Mouse (Mus musculus): Measurements from ENCODE around the gene Nusap1. TPM values are rescaled to one million over a fixed set of nuclear protein-coding genes. Genes with fewer than 3 reads are reported as not detected.
"Not testable (repeated sequence)": the region's sequence is repeated elsewhere in the genome, so short reads cannot be mapped to it uniquely, and the experiment has no call there.

Gene Nusap1
- polyA plus RNA-seq, 1 experiment from 2014 or later = 77.0 TPM

DNA sequence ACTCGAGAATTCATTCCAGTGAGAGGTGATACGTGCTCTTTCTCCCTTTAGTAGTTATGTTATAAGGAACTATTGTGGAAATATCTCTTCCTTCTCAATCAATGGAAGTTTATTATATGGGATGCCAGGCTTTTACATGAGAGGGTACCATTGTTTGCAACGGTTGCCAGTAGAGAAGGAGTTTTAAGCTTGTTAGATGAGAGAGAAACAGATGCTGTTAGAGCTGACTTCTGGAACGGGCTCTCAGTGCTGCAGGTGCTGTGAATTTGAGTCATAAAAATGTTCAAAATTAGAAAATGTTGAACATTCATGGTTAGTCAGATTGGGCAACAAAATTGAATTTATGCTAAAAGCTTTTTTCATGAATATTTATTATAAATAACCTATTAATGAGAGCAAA, 17.1 kb upstream of the Nusap1 start:
- H3K9me3 ChIP-seq (replicated peaks) = no peaks in the 10 kb centered on the region
- no peak overlapping the region for H3K27ac ChIP-seq
- H3K4me1 ChIP-seq = peaks cover 7% of the 10 kb centered on the region
- no peak overlapping the region for H3K4me3 ChIP-seq (replicated peaks)
- no peak overlapping the region for H3K9ac ChIP-seq
- no peak overlapping the region for H3K4me2 ChIP-seq
- no peaks in the 10 kb centered on the region for H3K27me3 ChIP-seq
- H3K36me3 ChIP-seq = peaks cover 83% of the 10 kb centered on the region
- 85% methylated on average over 4 of the region's 4 CpGs for WGBS
- ATAC-seq (replicated peaks; ENCODE audit: low FRiP score) = no peak

DNA sequence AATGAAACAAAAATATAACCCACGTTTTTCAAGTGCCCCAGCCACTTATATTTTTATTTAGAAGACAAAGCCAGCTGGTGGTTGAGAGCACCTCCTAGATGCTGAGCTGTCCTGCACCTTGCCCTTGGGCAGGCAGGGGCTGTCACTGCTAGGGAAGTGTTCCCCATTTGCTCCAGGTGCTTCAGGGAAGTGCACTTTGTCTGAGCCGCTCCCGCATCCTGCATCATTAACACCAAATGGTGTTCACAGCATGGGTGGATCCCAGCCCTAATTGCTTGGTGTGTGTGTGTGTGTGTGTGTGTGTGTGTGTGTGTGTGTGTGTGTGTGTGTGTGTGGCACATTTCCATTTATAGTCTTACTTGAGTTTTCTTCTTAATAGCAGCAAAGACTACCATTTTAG, 16.5 kb upstream of the Nusap1 start:
- H3K27ac ChIP-seq; ATAC-seq (replicated peaks; ENCODE audit: low FRiP score); H3K4me3 ChIP-seq (replicated peaks); H3K4me2 ChIP-seq; H3K9ac ChIP-seq; H3K4me1 ChIP-seq; H3K9me3 ChIP-seq (replicated peaks); H3K27me3 ChIP-seq: not testable (repeated sequence)
- WGBS = 63% methylated on average over 3 of the region's 3 CpGs
- H3K36me3 ChIP-seq = peaks cover 83% of the 10 kb centered on the region

DNA sequence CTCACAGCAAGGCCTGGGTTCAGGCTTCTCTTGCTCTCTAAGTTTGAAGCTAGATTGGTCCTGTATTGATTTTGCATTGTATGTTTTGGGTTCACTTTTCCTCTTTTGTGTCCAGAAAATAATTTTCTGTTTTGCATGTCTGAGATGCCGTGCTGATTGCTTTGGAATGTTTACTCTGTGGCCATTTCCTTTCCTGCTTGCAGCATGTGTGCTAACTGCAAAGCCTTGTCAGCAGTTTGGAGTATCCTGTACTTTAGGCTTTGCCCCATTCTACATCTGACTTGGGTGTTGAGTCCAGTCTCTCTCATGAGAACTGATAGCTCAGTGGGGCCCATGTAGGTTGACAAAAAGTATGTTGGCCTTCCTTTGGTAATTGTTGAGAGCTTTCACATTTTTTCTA, 15.6 kb upstream of the Nusap1 start:
- no peak overlapping the region for H3K4me2 ChIP-seq
- H3K36me3 ChIP-seq = peaks cover 82% of the 10 kb centered on the region
- H3K9ac ChIP-seq = no peak overlapping the region
- no peaks in the 10 kb centered on the region for H3K27me3 ChIP-seq
- 75% methylated on average over 1 of the region's 1 CpGs for WGBS
- ATAC-seq (replicated peaks; ENCODE audit: low FRiP score) = no peak
- no peak overlapping the region for H3K27ac ChIP-seq
- no peak overlapping the region for H3K4me3 ChIP-seq (replicated peaks)
- H3K9me3 ChIP-seq (replicated peaks) = no peaks in the 10 kb centered on the region
- 0 out of 2 replicates have a peak, but pooled peaks cover 4% of the 10 kb centered on the region for H3K4me1 ChIP-seq

DNA sequence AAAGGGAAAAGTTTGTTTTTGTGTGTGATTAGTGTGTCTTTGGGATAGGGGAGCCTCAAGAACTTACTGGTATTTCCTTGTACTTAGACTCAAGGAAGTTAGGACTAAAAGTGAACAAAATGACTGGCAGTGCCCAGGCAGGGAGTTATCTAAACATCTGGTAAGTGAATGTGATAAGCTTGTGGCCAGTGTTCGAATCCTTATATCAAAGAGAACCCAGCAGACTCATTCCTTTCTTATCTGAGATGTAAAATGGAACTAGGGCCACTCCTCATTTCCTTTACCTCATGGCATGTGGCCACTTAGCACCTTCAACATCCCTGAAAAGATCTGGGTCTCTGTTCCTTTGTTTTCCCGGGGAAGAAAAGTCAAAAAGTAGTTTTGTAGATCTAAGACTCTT, 14.2 kb upstream of the Nusap1 start:
- Histone ChIP-seq H3K27me3 (no peaks in the 10 kb centered on the region), H3K36me3 (peaks cover 84% of the 10 kb centered on the region), H3K4me2 (no peak overlapping the region), H3K4me3 (replicated peaks) (no peak overlapping the region), H3K4me1 (0 out of 2 replicates have a peak, but pooled peaks cover 4% of the 10 kb centered on the region), H3K9me3 (replicated peaks) (no peaks in the 10 kb centered on the region), H3K9ac (no peak overlapping the region), H3K27ac (no peak overlapping the region)
- no peak for ATAC-seq (replicated peaks; ENCODE audit: low FRiP score)
- 71% methylated on average over 2 of the region's 2 CpGs for WGBS

DNA sequence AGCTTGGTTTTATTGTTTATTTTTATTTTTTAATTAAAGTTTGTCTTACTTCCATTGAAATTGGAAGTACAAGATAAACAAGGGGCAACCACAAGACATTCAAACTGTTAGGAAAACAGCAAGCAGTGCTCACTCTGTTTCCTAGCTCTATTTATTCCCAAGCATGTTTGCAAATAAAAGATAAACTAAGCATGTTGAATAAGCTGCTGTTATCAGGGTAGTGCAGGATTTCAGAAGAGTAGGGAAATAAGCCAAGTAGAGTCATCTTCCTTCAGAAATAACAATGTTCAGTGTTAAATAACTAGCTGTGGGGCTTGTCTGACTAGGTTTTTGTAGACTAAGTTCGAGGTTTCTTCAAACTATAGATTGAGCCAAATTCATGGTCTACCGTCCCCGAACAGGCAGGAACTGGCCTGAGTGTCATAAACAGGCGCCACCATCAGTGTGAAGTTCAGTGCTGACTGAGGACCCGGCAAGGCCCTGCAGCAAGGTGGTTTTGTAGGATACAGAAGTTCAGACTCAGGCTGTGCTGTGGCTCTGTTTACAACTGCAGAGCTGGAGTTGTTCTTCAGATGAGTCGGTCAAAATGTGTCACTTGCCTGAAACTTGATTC, 12.6 kb upstream of the Nusap1 start:
- peaks cover 87% of the 10 kb centered on the region for H3K36me3 ChIP-seq
- H3K9ac ChIP-seq = no peak overlapping the region
- H3K27me3 ChIP-seq = no peaks in the 10 kb centered on the region
- H3K4me3 ChIP-seq (replicated peaks) = no peak overlapping the region
- H3K9me3 ChIP-seq (replicated peaks) = no peaks in the 10 kb centered on the region
- H3K4me2 ChIP-seq = no peak overlapping the region
- 0 out of 2 replicates have a peak, but pooled peaks cover 4% of the 10 kb centered on the region for H3K4me1 ChIP-seq
- WGBS = 83% methylated on average over 6 of the region's 6 CpGs
- H3K27ac ChIP-seq = no peak overlapping the region
- ATAC-seq (replicated peaks; ENCODE audit: low FRiP score) = no peak

DNA sequence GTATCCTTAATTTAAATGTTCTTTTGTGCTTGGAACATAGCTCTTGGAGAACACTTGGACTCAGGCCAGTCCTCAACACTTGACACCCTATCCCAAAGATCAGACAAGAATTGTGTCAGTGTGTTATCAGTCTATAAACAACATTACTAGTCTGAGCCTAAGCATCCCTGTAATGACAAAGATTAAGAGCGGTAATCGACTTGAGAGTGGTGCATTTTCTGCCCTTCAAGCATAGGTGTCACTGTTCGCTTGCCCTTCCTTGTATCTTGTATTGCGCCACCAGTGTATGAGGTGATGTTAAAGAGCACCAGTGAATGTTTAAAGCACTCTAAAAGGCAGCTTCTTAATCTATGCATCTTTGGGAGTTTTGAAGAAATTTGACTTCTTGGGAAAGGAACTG, 11.1 kb upstream of the Nusap1 start:
- H3K9ac ChIP-seq = no peak overlapping the region
- no peaks in the 10 kb centered on the region for H3K9me3 ChIP-seq (replicated peaks)
- no peak overlapping the region for H3K4me2 ChIP-seq
- ATAC-seq (replicated peaks; ENCODE audit: low FRiP score) = no peak
- no peak overlapping the region for H3K27ac ChIP-seq
- no peak overlapping the region for H3K4me3 ChIP-seq (replicated peaks)
- peaks cover 87% of the 10 kb centered on the region for H3K36me3 ChIP-seq
- no peaks in the 10 kb centered on the region for H3K4me1 ChIP-seq
- H3K27me3 ChIP-seq = no peaks in the 10 kb centered on the region
- 88% methylated on average over 4 of the region's 4 CpGs for whole genome bisulfite sequencing

DNA sequence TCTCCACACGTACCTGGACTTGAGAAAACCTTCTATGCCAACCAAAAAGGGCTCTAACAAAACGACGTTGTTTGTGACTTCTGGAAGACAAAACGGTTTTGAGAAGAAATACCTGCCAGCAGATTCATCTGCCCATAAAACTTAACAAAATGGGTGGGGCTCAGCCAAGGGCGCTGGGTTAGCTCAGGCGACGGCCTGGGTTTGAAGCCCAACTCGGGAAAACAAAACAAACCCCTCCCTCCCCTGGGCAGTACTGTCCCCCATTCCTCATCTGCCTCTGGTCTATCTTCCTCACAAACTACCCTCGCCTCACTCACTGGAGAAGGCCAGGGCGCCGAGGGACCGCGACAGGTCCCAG, 278 bp upstream of the Nusap1 start:
- peak overlapping the region; percentile 68 for H3K9ac ChIP-seq
- H3K27ac ChIP-seq = peak overlapping the region; percentile 77
- WGBS = under 1% methylated on average over 13 of the region's 13 CpGs
- H3K9me3 ChIP-seq (replicated peaks) = no peaks in the 10 kb centered on the region
- no peak for ATAC-seq (replicated peaks; ENCODE audit: low FRiP score)
- H3K4me3 ChIP-seq (replicated peaks) = peak overlapping the region; percentile 81
- H3K27me3 ChIP-seq = no peaks in the 10 kb centered on the region
- H3K36me3 ChIP-seq = peaks cover 8% of the 10 kb centered on the region; the same call in 1 of the 2 replicates
- H3K4me1 ChIP-seq = peaks cover 29% of the 10 kb centered on the region
- peak overlapping the region; percentile 74 for H3K4me2 ChIP-seq

DNA sequence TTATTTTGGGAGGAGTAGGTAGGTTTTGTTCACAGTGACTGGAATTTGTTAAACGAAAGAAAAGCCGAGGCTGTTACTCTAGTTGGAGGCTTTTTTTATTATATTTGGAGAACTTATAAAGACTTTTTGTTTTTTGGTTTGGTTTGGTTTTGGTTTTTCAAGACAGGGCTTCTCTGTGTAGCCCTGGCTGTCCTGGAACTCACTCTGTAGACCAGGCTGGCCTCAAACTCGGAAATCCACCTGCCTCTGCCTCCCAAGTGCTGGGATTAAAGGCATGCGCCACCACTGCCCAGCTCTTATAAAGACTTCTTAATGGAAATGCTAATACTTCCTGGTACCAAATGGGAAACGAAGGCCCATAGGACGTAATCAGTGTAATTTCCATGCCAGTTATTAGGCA, 904 bp downstream of the Nusap1 start:
- 8% methylated on average over 6 of the region's 6 CpGs for WGBS
- H3K4me2 ChIP-seq = peak overlapping the region; percentile 76
- H3K36me3 ChIP-seq = peaks cover 15% of the 10 kb centered on the region
- H3K9me3 ChIP-seq (replicated peaks); ATAC-seq (replicated peaks; ENCODE audit: low FRiP score); H3K27me3 ChIP-seq: not testable (repeated sequence)
- peak overlapping the region; percentile 42 for H3K27ac ChIP-seq
- H3K4me3 ChIP-seq (replicated peaks) = peak overlapping the region; percentile 81
- H3K4me1 ChIP-seq = peaks cover 29% of the 10 kb centered on the region
- peak overlapping the region; percentile 27 for H3K9ac ChIP-seq

DNA sequence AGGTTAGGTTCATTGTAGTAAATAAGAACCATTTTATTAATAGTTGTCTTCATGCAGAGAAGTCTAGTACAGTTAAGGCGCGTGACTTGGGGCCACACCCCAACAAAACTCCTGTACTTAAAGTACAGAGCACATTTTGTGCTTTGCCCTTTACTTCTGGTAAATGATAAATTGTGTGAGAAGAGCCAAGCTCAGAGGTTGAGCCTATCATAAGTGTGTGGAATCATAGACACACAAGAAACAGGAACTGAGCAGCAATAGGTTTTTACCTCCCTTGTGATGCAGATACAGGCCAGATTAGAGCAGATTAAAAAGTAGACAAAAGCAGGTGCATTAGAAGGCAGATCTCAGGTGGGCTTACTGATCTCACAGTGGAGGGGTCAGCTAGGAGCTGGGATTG, 3.2 kb downstream of the Nusap1 start:
- peak overlapping the region; percentile 31 for H3K4me2 ChIP-seq
- no peak overlapping the region; the same call in 1 of the 2 replicates for H3K4me3 ChIP-seq (replicated peaks)
- no peak overlapping the region for H3K9ac ChIP-seq
- no peak overlapping the region for H3K27ac ChIP-seq
- peaks cover 33% of the 10 kb centered on the region for H3K36me3 ChIP-seq
- 96% methylated on average over 2 of the region's 2 CpGs for WGBS
- ATAC-seq (replicated peaks; ENCODE audit: low FRiP score) = no peak
- no peaks in the 10 kb centered on the region for H3K9me3 ChIP-seq (replicated peaks)
- H3K4me1 ChIP-seq = peaks cover 29% of the 10 kb centered on the region
- H3K27me3 ChIP-seq = no peaks in the 10 kb centered on the region

DNA sequence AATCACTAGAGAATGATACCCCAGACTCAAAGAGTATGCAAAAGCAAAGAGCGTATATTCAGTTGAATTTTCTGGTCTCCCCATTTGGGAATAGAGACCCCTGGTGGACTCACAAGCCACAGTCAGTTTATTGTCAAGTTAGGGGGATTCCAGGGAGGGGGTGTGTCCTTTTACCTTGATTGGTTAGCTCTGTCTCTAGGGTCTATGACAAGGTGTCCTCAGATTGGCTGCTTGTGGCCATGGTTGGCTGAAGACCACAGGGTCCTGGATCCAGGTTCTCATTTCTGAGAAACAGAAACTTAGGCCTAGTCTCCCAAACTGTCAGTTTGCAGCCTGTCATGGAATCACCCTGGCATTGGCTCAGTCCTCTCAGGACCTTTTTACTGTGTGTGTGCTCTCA, 18.7 kb downstream of the Nusap1 start:
- Histone ChIP-seq H3K9me3 (replicated peaks) (no peaks in the 10 kb centered on the region), H3K4me1 (no peaks in the 10 kb centered on the region), H3K36me3 (peaks cover 97% of the 10 kb centered on the region), H3K9ac (no peak overlapping the region), H3K27ac (no peak overlapping the region), H3K4me3 (replicated peaks) (no peak overlapping the region), H3K4me2 (no peak overlapping the region), H3K27me3 (no peaks in the 10 kb centered on the region)
- no peak for ATAC-seq (replicated peaks; ENCODE audit: low FRiP score)
- WGBS = 89% methylated on average over 1 of the region's 1 CpGs

DNA sequence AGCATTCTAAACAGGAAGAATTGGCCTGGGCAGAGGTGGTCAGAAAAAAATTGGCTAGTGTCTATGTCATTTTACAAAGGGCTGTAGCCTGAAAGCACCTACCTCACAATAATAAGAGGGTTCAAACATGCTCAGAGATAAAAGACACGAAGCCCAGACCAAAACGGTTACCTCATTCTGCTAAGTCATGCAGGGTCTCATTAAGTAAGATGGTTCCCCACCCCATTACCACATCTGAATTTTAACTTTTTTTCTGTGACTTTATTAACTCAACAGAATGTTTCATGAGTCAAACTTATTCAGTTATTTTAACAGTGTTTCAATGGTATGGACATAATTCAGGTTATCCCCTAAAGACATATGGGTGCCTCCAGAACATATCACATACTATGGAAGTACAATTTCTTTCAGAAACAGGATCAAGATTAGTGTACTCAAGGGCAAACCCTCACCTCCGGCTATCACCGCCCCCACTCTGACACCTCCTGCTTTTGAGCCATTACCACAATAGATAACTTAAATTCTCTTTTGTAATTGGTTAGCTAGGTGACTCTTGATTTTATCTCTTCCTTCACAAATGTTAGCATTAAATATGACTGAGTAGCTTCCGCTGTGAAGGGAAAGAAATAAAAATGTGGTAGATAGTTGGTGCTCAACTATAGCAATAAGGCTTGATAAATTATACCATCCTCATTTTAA, 23.3 kb downstream of the Nusap1 start:
- no peak overlapping the region for H3K4me3 ChIP-seq (replicated peaks)
- 97% methylated on average over 5 of the region's 5 CpGs for WGBS
- H3K27me3 ChIP-seq = no peaks in the 10 kb centered on the region
- peaks cover 98% of the 10 kb centered on the region for H3K36me3 ChIP-seq
- H3K27ac ChIP-seq = no peak overlapping the region
- no peak overlapping the region for H3K9ac ChIP-seq
- ATAC-seq (replicated peaks; ENCODE audit: low FRiP score) = no peak
- H3K4me1 ChIP-seq = no peaks in the 10 kb centered on the region
- H3K9me3 ChIP-seq (replicated peaks) = no peaks in the 10 kb centered on the region
- no peak overlapping the region for H3K4me2 ChIP-seq

DNA sequence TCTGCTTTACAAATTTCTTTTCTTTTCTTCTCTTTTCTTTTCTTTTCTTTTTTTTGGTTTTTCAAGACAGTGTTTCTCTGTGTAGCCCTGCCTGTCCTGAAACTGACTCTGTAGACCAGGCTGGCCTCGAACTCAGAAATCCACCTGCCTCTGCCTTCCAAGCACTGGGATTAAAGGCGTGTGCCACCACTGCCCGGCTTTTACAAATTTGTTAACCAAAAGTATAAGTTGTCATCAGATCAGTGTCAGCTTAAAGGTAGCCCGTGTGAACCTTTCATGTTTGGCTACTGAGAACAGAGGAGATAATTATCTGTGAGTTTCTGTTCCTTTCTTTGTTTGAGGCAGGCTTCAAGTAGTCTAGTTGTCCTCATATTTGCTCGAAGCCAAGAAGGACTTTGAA, 26.2 kb downstream of the Nusap1 start:
- no peaks in the 10 kb centered on the region for H3K9me3 ChIP-seq (replicated peaks)
- H3K4me2 ChIP-seq = no peak overlapping the region
- WGBS = 95% methylated on average over 5 of the region's 5 CpGs
- H3K27me3 ChIP-seq = no peaks in the 10 kb centered on the region
- peaks cover 98% of the 10 kb centered on the region for H3K36me3 ChIP-seq
- H3K27ac ChIP-seq = no peak overlapping the region
- H3K9ac ChIP-seq = no peak overlapping the region
- H3K4me3 ChIP-seq (replicated peaks) = no peak overlapping the region
- H3K4me1 ChIP-seq = no peaks in the 10 kb centered on the region
- ATAC-seq (replicated peaks; ENCODE audit: low FRiP score) = no peak
